Mouse (Mus musculus): ENCODE results near the gene Mmadhc. TPM values are rescaled to one million over a fixed set of nuclear protein-coding genes. Genes with fewer than 3 reads are reported as not detected.

The Mmadhc gene
- polyA plus RNA-seq, 1 experiment from 2014 or later: 168 TPM

DNA sequence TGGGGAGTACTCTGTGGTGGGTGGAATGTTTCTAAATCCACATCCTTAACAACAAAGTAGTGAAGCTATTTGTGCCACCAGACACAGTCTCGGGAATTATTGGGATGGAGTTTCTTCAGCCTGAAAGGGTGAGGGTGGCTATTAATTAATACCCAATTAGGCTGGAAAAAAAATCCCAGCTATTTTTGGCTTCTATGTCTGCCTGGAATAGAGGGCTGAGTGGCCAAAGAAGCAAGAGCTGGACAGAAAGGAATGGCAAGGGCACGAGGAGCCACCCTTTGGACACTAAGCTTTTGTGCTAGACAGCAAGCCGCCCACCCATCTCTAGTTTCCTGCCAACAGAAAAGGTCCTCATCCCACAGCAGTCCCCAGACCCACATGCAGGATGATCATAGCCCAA is 48.0 kb downstream of the Mmadhc start:
- Histone ChIP-seq H3K4me3 (no peak overlapping the region), H3K9ac (no peak overlapping the region)
- no peak for ATAC-seq

DNA sequence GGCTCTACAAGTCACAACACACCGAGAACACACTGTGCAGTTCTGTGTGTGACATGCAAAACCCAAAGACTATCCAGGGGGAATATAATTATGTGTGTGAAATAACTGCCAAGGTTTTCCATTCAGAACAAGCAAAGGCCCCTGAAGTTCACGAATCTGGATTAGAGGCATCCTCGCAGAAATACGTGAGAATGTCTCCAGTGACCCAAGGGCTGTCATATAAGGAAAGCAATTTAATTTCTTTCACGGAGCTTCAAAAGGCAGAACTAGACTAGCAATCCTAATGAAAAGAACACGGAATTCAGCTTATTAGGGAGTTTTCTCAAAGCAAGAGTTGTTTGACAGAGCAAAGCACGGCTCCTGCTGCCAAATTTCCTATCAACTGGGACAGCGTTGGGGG is 63.1 kb downstream of the Mmadhc start:
- Histone ChIP-seq H3K4me1 (peaks cover 6% of the 10 kb centered on the region; the same call in 1 of the 2 replicates), H3K4me2 (no peak overlapping the region), H3K9me3 (replicated peaks) (no peaks in the 10 kb centered on the region; the same call in 1 of the 2 replicates), H3K27me3 (no peaks in the 10 kb centered on the region), H3K36me3 (ENCODE audit: poor library complexity, severe bottlenecking) (no peaks in the 10 kb centered on the region), H3K27ac (no peak overlapping the region), H3K4me3 (no peak overlapping the region), H3K9ac (no peak overlapping the region)
- WGBS: 41% methylated on average over 8 of the region's 8 CpGs
- ATAC-seq: no peak

More for the DNA sequence above, 48.0 kb downstream of the Mmadhc start:
- no peak overlapping the region for H3K4me2 ChIP-seq
- no peaks in the 10 kb centered on the region for H3K9me3 ChIP-seq (replicated peaks)
- no peaks in the 10 kb centered on the region for H3K4me1 ChIP-seq
- no peak overlapping the region for H3K27ac ChIP-seq
- WGBS: 67% methylated on average over 3 of the region's 3 CpGs
- H3K27me3 ChIP-seq: no peaks in the 10 kb centered on the region
- H3K36me3 ChIP-seq (ENCODE audit: poor library complexity, severe bottlenecking): no peaks in the 10 kb centered on the region

Other genes with a start within 250 kb of the Mmadhc start
- 10.7 and 12.6 TPM in 2 replicates for gene Lypd6, start 230.4 kb downstream of the Mmadhc start, polyA plus RNA-seq (2015; fragmentation: Nextera tagmentation; extraction: Ambion mirVana)